Comparison of ENCODE assay signal across 9 mouse cellular contexts in genomic region chr8:4800524-4801122, GRCm38 (mm10). TPM values are rescaled to one million over a fixed set of nuclear protein-coding genes. Genes with fewer than 3 reads are reported as not detected.
DNase-seq lines count a peak whose midpoint lies in the region; ATAC-seq and TF ChIP-seq lines count a peak whose summit lies in the region.
"Had no signal": no experiment of that assay in that cellular context is flagged by ENCODE, and none has a peak within 500 bp of the region (broad histone marks: within the 10 kb centered on the region; RNA-seq: fewer than 3 reads in every experiment).

No protein-coding gene starts in this region.

- H3K9ac ChIP-seq in heart, postnatal 0 days (replicated peaks; ENCODE audit: low read depth, low read length): no peak overlapping the region
- no peak overlapping the region for H3K9ac ChIP-seq in hindbrain, embryonic 13.5 days
- H3K9ac ChIP-seq in neural tube, embryonic 11.5 days (ENCODE audit: low read length): no peak overlapping the region
- H3K9ac ChIP-seq: liver, embryonic 13.5 days had no signal

- no peak overlapping the region for H3K4me2 ChIP-seq in heart, postnatal 0 days (ENCODE audit: low read depth, low read length)
- no peak overlapping the region; the same call in 1 of the 2 replicates for H3K4me2 ChIP-seq in hindbrain, embryonic 13.5 days
- no peak overlapping the region for H3K4me2 ChIP-seq in neural tube, embryonic 11.5 days (ENCODE audit: low read depth)
- H3K4me2 ChIP-seq: liver, embryonic 13.5 days had no signal

- no peaks in the 10 kb centered on the region for H3K36me3 ChIP-seq in heart, postnatal 0 days (replicated peaks; ENCODE audit: control insufficient read depth, insufficient read depth, low read length)
- no peaks in the 10 kb centered on the region for H3K36me3 ChIP-seq in heart, embryonic 10.5 days
- H3K36me3 ChIP-seq in E14TG2a.4 (ENCODE audit: insufficient read depth, low read length): no peaks in the 10 kb centered on the region
- H3K36me3 ChIP-seq in hindbrain, embryonic 13.5 days: no peaks in the 10 kb centered on the region
- H3K36me3 ChIP-seq in limb, embryonic 10.5 days: no peaks in the 10 kb centered on the region
- no peaks in the 10 kb centered on the region for H3K36me3 ChIP-seq in neural tube, embryonic 11.5 days (ENCODE audit: control insufficient read depth, insufficient read depth, low read length)
- H3K36me3 ChIP-seq: liver, embryonic 13.5 days had no signal

- H3K4me1 ChIP-seq in heart, postnatal 0 days (ENCODE audit: control insufficient read depth, insufficient read depth): no peaks in the 10 kb centered on the region
- H3K4me1 ChIP-seq in heart, embryonic 10.5 days: no peaks in the 10 kb centered on the region
- H3K4me1 ChIP-seq in E14TG2a.4 (replicated peaks; ENCODE audit: low read depth, low read length): no peaks in the 10 kb centered on the region
- H3K4me1 ChIP-seq in hindbrain, embryonic 13.5 days (replicated peaks): no peaks in the 10 kb centered on the region
- H3K4me1 ChIP-seq in limb, embryonic 10.5 days: no peaks in the 10 kb centered on the region
- H3K4me1 ChIP-seq in neural tube, embryonic 11.5 days (ENCODE audit: control insufficient read depth, insufficient read depth, low read length): no peaks in the 10 kb centered on the region
- H3K4me1 ChIP-seq: liver, embryonic 13.5 days had no signal

- WGBS in heart, postnatal 0 days: 54% methylated on average over 19 of the region's 19 CpGs
- 48% methylated on average over 18 of the region's 19 CpGs for WGBS in heart, embryonic 10.5 days
- WGBS in hindbrain, embryonic 13.5 days: 58% methylated on average over 19 of the region's 19 CpGs
- WGBS in limb, embryonic 10.5 days: 55% methylated on average over 19 of the region's 19 CpGs
- WGBS in neural tube, embryonic 11.5 days: 60% methylated on average over 19 of the region's 19 CpGs

- H3K27ac ChIP-seq in heart, postnatal 0 days (ENCODE audit: low read depth): no peak overlapping the region
- H3K27ac ChIP-seq in heart, embryonic 10.5 days: no peak overlapping the region
- no peak overlapping the region for H3K27ac ChIP-seq in hindbrain, embryonic 13.5 days
- no peak overlapping the region for H3K27ac ChIP-seq in limb, embryonic 10.5 days
- H3K27ac ChIP-seq in neural tube, embryonic 11.5 days (ENCODE audit: low read depth, low read length): no peak overlapping the region
- H3K27ac ChIP-seq: liver, embryonic 13.5 days had no signal

- no peak overlapping the region for H3K4me3 ChIP-seq in heart, postnatal 0 days (ENCODE audit: low read depth, low read length)
- no peak overlapping the region for H3K4me3 ChIP-seq in heart, embryonic 10.5 days
- H3K4me3 ChIP-seq in E14TG2a.4 (replicated peaks; ENCODE audit: low read length): peak overlapping the region; percentile 67
- H3K4me3 ChIP-seq in hindbrain, embryonic 13.5 days: no peak overlapping the region
- no peak overlapping the region for H3K4me3 ChIP-seq in limb, embryonic 10.5 days
- H3K4me3 ChIP-seq in neural tube, embryonic 11.5 days (ENCODE audit: low read depth, low read length): no peak overlapping the region
- H3K4me3 ChIP-seq: liver, embryonic 13.5 days had no signal

- DNase-seq in heart, postnatal 0 days (ENCODE audit: low spot score): no peak
- no peak for DNase-seq in heart, embryonic 10.5 days (ENCODE audit: low spot score)
- peak; percentile 9 for DNase-seq in c-Kit-positive CD71-negative TER-119-negative erythroid progenitor cells, embryonic 14.5 days (ENCODE audit: low read depth)
- peak; percentile 63 for DNase-seq in limb, embryonic 10.5 days (ENCODE audit: low spot score)
- peak; percentile 57 for DNase-seq in neural tube, embryonic 11.5 days (ENCODE audit: low spot score)
- DNase-seq in T-cell, adult 2 months (ENCODE audit: low spot score): no peak
- DNase-seq: liver, embryonic 13.5 days had no signal

- peak; percentile 20; the same call in 1 of the 2 replicates for TF ChIP-seq CTCF in heart, postnatal 0 days (IDR thresholded peaks at IDR 0.05; ENCODE audit: low read depth)
- TF ChIP-seq CTCF in E14TG2a.4 (conservative IDR thresholded peaks at IDR 0.05; ENCODE audit: low read length): peak; percentile 58

- H3K27me3 ChIP-seq in heart, postnatal 0 days (ENCODE audit: control insufficient read depth, insufficient read depth, low read length): no peaks in the 10 kb centered on the region
- H3K27me3 ChIP-seq in heart, embryonic 10.5 days (ENCODE audit: insufficient read depth, poor library complexity, severe bottlenecking): no peaks in the 10 kb centered on the region
- H3K27me3 ChIP-seq in E14TG2a.4 (ENCODE audit: insufficient read depth, low read length): no peaks in the 10 kb centered on the region
- no peaks in the 10 kb centered on the region for H3K27me3 ChIP-seq in hindbrain, embryonic 13.5 days
- no peaks in the 10 kb centered on the region for H3K27me3 ChIP-seq in limb, embryonic 10.5 days (ENCODE audit: low read depth, poor library complexity, severe bottlenecking)
- no peaks in the 10 kb centered on the region for H3K27me3 ChIP-seq in neural tube, embryonic 11.5 days (ENCODE audit: control insufficient read depth, insufficient read depth, low read length)
- H3K27me3 ChIP-seq: liver, embryonic 13.5 days had no signal

- no peaks in the 10 kb centered on the region for H3K9me3 ChIP-seq in heart, postnatal 0 days (replicated peaks; ENCODE audit: control insufficient read depth, low read length)
- H3K9me3 ChIP-seq in heart, embryonic 10.5 days: 0 out of 2 replicates have a peak, but pooled peaks cover 5% of the 10 kb centered on the region
- 0 out of 2 replicates have a peak, but pooled peaks cover 10% of the 10 kb centered on the region for H3K9me3 ChIP-seq in E14TG2a.4 (ENCODE audit: low read length)
- no peaks in the 10 kb centered on the region for H3K9me3 ChIP-seq in hindbrain, embryonic 13.5 days
- no peaks in the 10 kb centered on the region for H3K9me3 ChIP-seq in limb, embryonic 10.5 days (replicated peaks)
- H3K9me3 ChIP-seq in neural tube, embryonic 11.5 days (ENCODE audit: control insufficient read depth, low read length): no peaks in the 10 kb centered on the region
- H3K9me3 ChIP-seq: liver, embryonic 13.5 days had no signal

- ATAC-seq in heart, postnatal 0 days (ENCODE audit: insufficient read depth, low read depth): no peak
- ATAC-seq in hindbrain, embryonic 13.5 days (ENCODE audit: low FRiP score): peak; percentile 63; the same call in 1 of the 2 replicates
- no peak for ATAC-seq in neural tube, embryonic 11.5 days (ENCODE audit: insufficient read depth, low FRiP score, low TSS enrichment)

- no peak for TF ChIP-seq EP300 in heart, postnatal 0 days (IDR thresholded peaks at IDR 0.05; ENCODE audit: low read depth)

RNA-seq across cellular contexts. Expression of gene Shcbp1, which starts 21.3 kb away (rescaled TPM):
- total RNA-seq in heart, postnatal 0 days (2014; rRNA removed; ENCODE audit: low replicate concordance): 5.1 and 7.1 TPM in 2 replicates
- polyA plus RNA-seq in heart, postnatal 0 days (2015; fragmentation: Nextera tagmentation; extraction: Ambion mirVana): 14.1 and 14.7 TPM in 2 replicates
- 57.3 and 71.3 TPM in 2 replicates for polyA plus RNA-seq in heart, embryonic 10.5 days (2016; fragmentation: Nextera tagmentation; extraction: Ambion mirVana)
- 14.6 and 17.9 TPM in 2 replicates for polyA plus RNA-seq in hindbrain, embryonic 13.5 days (2015; fragmentation: Nextera tagmentation; extraction: Ambion mirVana)
- polyA plus RNA-seq in limb, embryonic 10.5 days (2016; fragmentation: Nextera tagmentation; extraction: Ambion mirVana): 89.1 and 99.5 TPM in 2 replicates
- 75.6 and 77.4 TPM in 2 replicates for polyA plus RNA-seq in neural tube, embryonic 11.5 days (2014; fragmentation: Nextera tagmentation; extraction: Ambion mirVana)

Comparison
In these comparisons a context has a peak if more than half of its experiments do, and no peak if none do; other contexts are left out.
1. DNase-seq: peak in c-Kit-positive CD71-negative TER-119-negative erythroid progenitor cells, embryonic 14.5 days (single experiment), limb, embryonic 10.5 days (single experiment) and neural tube, embryonic 11.5 days (single experiment); none in heart, postnatal 0 days (single experiment), heart, embryonic 10.5 days (single experiment) and T-cell, adult 2 months (single experiment).